Mouse (Mus musculus) liver, postnatal 0 days (tissue): ENCODE data around the gene Edc3.

Experiments used
- CTCF ChIP-seq: sonication (generic); IDR thresholded peaks from 2 replicates; pipeline ENCODE4 v1.5.1; 2016; ENCODE audit warnings: antibody characterized with exemption, low read depth
- EP300 ChIP-seq: IDR thresholded peaks from 2 replicates; pipeline ENCODE4 v1.6.1; 2016; ENCODE audit warnings: antibody characterized with exemption, low read depth, mild to moderate bottlenecking

DNA sequence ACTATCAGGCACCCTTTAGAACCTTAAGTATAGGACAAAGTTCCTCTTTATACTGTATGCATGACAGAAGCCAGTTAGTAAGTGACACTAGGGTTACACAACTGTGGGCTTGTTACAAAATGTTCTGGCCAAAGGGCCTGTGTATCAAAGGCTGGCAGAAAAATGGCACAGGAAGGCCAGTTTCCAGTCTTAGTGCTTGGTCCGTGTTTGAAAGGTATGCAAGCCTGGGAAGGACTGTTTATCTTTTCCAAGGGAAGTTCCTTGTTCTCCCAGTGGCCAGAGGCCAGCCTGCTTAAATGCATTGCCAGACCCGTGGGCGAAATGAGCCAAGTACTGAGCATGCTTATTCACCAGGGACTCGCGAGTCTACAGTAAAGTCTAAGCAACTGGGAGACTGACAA lies 15.0 kb downstream of the Edc3 start:
- TF ChIP-seq EP300 = peak; percentile 92
- TF ChIP-seq CTCF = no peak
